Mouse (Mus musculus) kidney, embryonic 15.5 days (tissue): ENCODE results near the gene Ivns1abp. TPM values are rescaled to one million over a fixed set of nuclear protein-coding genes. Genes with fewer than 3 reads are reported as not detected.

ENCODE experiments used
- ATAC-seq: fragments of 200-750 bp; cut with Nextera tagmentation; replicated peaks from 2 replicates; pipeline ENCODE4 v1.8.0; 2017; ENCODE audit warnings: moderate TSS enrichment; ENCODE audit not compliant: low FRiP score
- H3K27ac ChIP-seq: fragments of 300-500 bp; sonication (generic); 2 replicates; pipeline ENCODE4 v1.5.1; 2015; ENCODE audit warnings: mild to moderate bottlenecking, inconsistent platforms
- H3K27me3 ChIP-seq: fragments of 300-500 bp; sonication (generic); 2 replicates; pipeline ENCODE4 v1.6.1; 2015; ENCODE audit warnings: inconsistent platforms
- H3K36me3 ChIP-seq: fragments of 300-500 bp; sonication (generic); 2 replicates; pipeline ENCODE4 v1.6.1; 2015; ENCODE audit warnings: inconsistent platforms
- H3K4me1 ChIP-seq: fragments of 300-500 bp; sonication (generic); 2 replicates; pipeline ENCODE4 v1.6.1; 2015; ENCODE audit warnings: inconsistent platforms
- H3K4me2 ChIP-seq: fragments of 300-500 bp; sonication (generic); 2 replicates; pipeline ENCODE4 v1.6.1; 2015; ENCODE audit warnings: moderate library complexity, mild to moderate bottlenecking, inconsistent platforms
- H3K4me3 ChIP-seq: fragments of 300-500 bp; sonication (generic); replicated peaks from 2 replicates; pipeline ENCODE4 v1.5.1; 2015; ENCODE audit warnings: mild to moderate bottlenecking, inconsistent platforms
- H3K9ac ChIP-seq: fragments of 300-500 bp; sonication (generic); 2 replicates; pipeline ENCODE4 v1.6.1; 2015; ENCODE audit warnings: mild to moderate bottlenecking, inconsistent platforms
- H3K9me3 ChIP-seq: fragments of 300-500 bp; sonication (generic); replicated peaks from 2 replicates; pipeline ENCODE4 v1.6.1; 2016; ENCODE audit warnings: inconsistent platforms
- whole genome bisulfite sequencing: fragments of 180-500 bp; shearing (Covaris S2); methylation state at CpG from one replicate; pipeline ENCODE4 v1.1.7; 2015; ENCODE audit warnings: mixed read lengths; 5-methylcytosine and 5-hydroxymethylcytosine counted together
- polyA plus RNA-seq: library from polyadenylated mRNA; unstranded; fragments of >200 nt; fragmentation: Nextera tagmentation; extraction: Ambion mirVana; gene quantifications from 2 replicates; pipeline ENCODE4 v1.2.1, GENCODE M21; 2015

The Ivns1abp gene
- polyA plus RNA-seq, 1 experiment from 2014 or later = 421 TPM

- Histone ChIP-seq H3K4me3 (no peak overlapping the region), H3K9ac (no peak overlapping the region), H3K36me3 (peaks cover 63% of the 10 kb centered on the region), H3K27ac (no peak overlapping the region), H3K4me2 (no peak overlapping the region), H3K27me3 (no peaks in the 10 kb centered on the region), H3K4me1 (no peaks in the 10 kb centered on the region), H3K9me3 (no peaks in the 10 kb centered on the region)
- ATAC-seq = no peak
- 78% methylated on average over 3 of the region's 3 CpGs for WGBS
These were observed 26.3 kb downstream of the Ivns1abp start for GRCm38 (mm10) chr1:151370573-151370972.

DNA sequence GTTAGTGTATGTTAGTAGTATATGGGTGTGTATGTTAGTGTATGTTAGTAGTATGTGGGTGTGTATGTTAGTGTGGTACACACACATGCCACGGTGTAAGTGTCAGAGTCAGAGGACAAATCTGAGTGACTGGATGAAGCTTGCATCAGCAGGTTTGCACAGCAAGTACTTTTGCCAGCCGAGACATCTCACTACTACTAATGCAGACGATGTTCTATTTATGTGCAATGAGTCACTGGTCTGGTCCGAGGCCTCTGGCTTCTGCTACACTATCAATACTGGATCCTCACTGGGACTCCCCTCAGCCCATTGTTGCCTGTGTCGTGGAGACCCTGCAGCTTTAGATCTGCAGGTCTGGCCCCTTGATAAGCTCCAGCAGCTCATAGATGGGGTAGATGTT lies 27.3 kb downstream of the Ivns1abp start:
- Histone ChIP-seq H3K9ac (no peak overlapping the region), H3K9me3 (no peaks in the 10 kb centered on the region)
- no peak for ATAC-seq

GRCm38 (mm10) chr1:151372823-151373222 lies 28.5 kb downstream of the Ivns1abp start:
- Histone ChIP-seq H3K4me3 (no peak overlapping the region), H3K36me3 (peaks cover 53% of the 10 kb centered on the region), H3K4me2 (no peak overlapping the region), H3K4me1 (no peaks in the 10 kb centered on the region), H3K27me3 (no peaks in the 10 kb centered on the region), H3K27ac (no peak overlapping the region), H3K9me3 (no peaks in the 10 kb centered on the region), H3K9ac (no peak overlapping the region)
- no peak for ATAC-seq
- WGBS = 83% methylated on average over 1 of the region's 1 CpGs

More for the DNA sequence above, 27.3 kb downstream of the Ivns1abp start:
- no peaks in the 10 kb centered on the region for H3K27me3 ChIP-seq
- peaks cover 57% of the 10 kb centered on the region for H3K36me3 ChIP-seq
- 87% methylated on average over 5 of the region's 5 CpGs for WGBS
- H3K4me2 ChIP-seq = no peak overlapping the region
- no peaks in the 10 kb centered on the region for H3K4me1 ChIP-seq
- H3K4me3 ChIP-seq = no peak overlapping the region
- H3K27ac ChIP-seq = no peak overlapping the region

- Histone ChIP-seq H3K9me3 (no peaks in the 10 kb centered on the region), H3K4me1 (no peaks in the 10 kb centered on the region), H3K4me3 (no peak overlapping the region), H3K36me3 (peaks cover 42% of the 10 kb centered on the region), H3K27ac (no peak overlapping the region), H3K9ac (no peak overlapping the region), H3K27me3 (no peaks in the 10 kb centered on the region), H3K4me2 (no peak overlapping the region)
- no peak for ATAC-seq
- 86% methylated on average over 3 of the region's 3 CpGs for WGBS
These were observed 33.1 kb downstream of the Ivns1abp start for GRCm38 (mm10) chr1:151377353-151377752.

- WGBS = 96% methylated on average over 1 of the region's 1 CpGs
- no peak overlapping the region for H3K4me2 ChIP-seq
- no peaks in the 10 kb centered on the region for H3K4me1 ChIP-seq
- no peak overlapping the region for H3K9ac ChIP-seq
- H3K4me3 ChIP-seq = no peak overlapping the region
- ATAC-seq = no peak
- no peaks in the 10 kb centered on the region for H3K27me3 ChIP-seq
- no peaks in the 10 kb centered on the region for H3K9me3 ChIP-seq
- H3K36me3 ChIP-seq = peaks cover 36% of the 10 kb centered on the region
- no peak overlapping the region for H3K27ac ChIP-seq
These were observed 45.8 kb downstream of the Ivns1abp start for GRCm38 (mm10) chr1:151390029-151390428.

GRCm38 (mm10) chr1:151409827-151410226 lies 65.5 kb downstream of the Ivns1abp start:
- ATAC-seq = no peak
- no peaks in the 10 kb centered on the region for H3K9me3 ChIP-seq
- H3K4me3 ChIP-seq = no peak overlapping the region
- WGBS = 86% methylated on average over 3 of the region's 3 CpGs
- no peaks in the 10 kb centered on the region for H3K27me3 ChIP-seq
- H3K27ac ChIP-seq = no peak overlapping the region
- H3K4me2 ChIP-seq = no peak overlapping the region
- no peaks in the 10 kb centered on the region for H3K4me1 ChIP-seq
- no peak overlapping the region for H3K9ac ChIP-seq
- peaks cover 51% of the 10 kb centered on the region for H3K36me3 ChIP-seq

Other genes with a start within 250 kb of the Ivns1abp start
- gene Gm47985, start 161.9 kb upstream of the Ivns1abp start, polyA plus RNA-seq = 0.22 and 0.31 TPM in 2 replicates
- 0.26 and 0.46 TPM in 2 replicates for gene Gm8947, start 152.1 kb upstream of the Ivns1abp start, polyA plus RNA-seq
- gene Gm47995, start 146.0 kb upstream of the Ivns1abp start, polyA plus RNA-seq = 0.25 and 0.51 TPM in 2 replicates
- 0.42 and 0.55 TPM in 2 replicates for gene 3110040M04Rik, start 140.4 kb upstream of the Ivns1abp start, polyA plus RNA-seq
- 0.19 and 0.71 TPM in 2 replicates for gene Gm47996, start 134.3 kb upstream of the Ivns1abp start, polyA plus RNA-seq
- 27.4 and 30.5 TPM in 2 replicates for gene Swt1, start 84.0 kb downstream of the Ivns1abp start, polyA plus RNA-seq
- 46.4 and 50.4 TPM in 2 replicates for gene Trmt1l, start 84.1 kb downstream of the Ivns1abp start, polyA plus RNA-seq
- gene Rnf2, start 156.5 kb downstream of the Ivns1abp start, polyA plus RNA-seq = 91.4 and 94.8 TPM in 2 replicates
- gene Fam129a, start 226.7 kb downstream of the Ivns1abp start, polyA plus RNA-seq = 10.5 and 12.7 TPM in 2 replicates